In genomic region chr17:81045115-81045514, GRCm38 (mm10) we compare ENCODE assay signal across 19 mouse cellular contexts. TPM values are rescaled to one million over a fixed set of nuclear protein-coding genes. Genes with fewer than 3 reads are reported as not detected.
DNase-seq lines count a peak whose midpoint lies in the region; ATAC-seq lines count a peak whose summit lies in the region.
"Had no signal": no experiment of that assay in that cellular context is flagged by ENCODE, and none has a peak within 500 bp of the region (broad histone marks: within the 10 kb centered on the region; RNA-seq: fewer than 3 reads in every experiment).

No protein-coding gene starts in this region.

- H3K27me3 ChIP-seq in midbrain, embryonic 13.5 days, result no peaks in the 10 kb centered on the region
- H3K27me3 ChIP-seq in hindbrain, embryonic 13.5 days, result no peaks in the 10 kb centered on the region
- H3K27me3 ChIP-seq: CH12.LX; embryonic facial prominence, embryonic 12.5 days; embryonic facial prominence, embryonic 15.5 days; hindbrain, embryonic 12.5 days had no signal

- H3K9ac ChIP-seq in midbrain, embryonic 13.5 days (replicated peaks), result no peak overlapping the region
- H3K9ac ChIP-seq in hindbrain, embryonic 13.5 days, result no peak overlapping the region
- H3K9ac ChIP-seq: embryonic facial prominence, embryonic 12.5 days; embryonic facial prominence, embryonic 15.5 days; forebrain, postnatal 0 days; hindbrain, embryonic 12.5 days had no signal

- no peaks in the 10 kb centered on the region for H3K9me3 ChIP-seq in midbrain, embryonic 13.5 days
- H3K9me3 ChIP-seq in hindbrain, embryonic 13.5 days, result no peaks in the 10 kb centered on the region
- H3K9me3 ChIP-seq: embryonic facial prominence, embryonic 12.5 days; embryonic facial prominence, embryonic 15.5 days; G1E; hindbrain, embryonic 12.5 days had no signal

- no peak overlapping the region for H3K4me3 ChIP-seq in midbrain, embryonic 13.5 days (replicated peaks)
- no peak overlapping the region for H3K4me3 ChIP-seq in hindbrain, embryonic 13.5 days
- H3K4me3 ChIP-seq: embryonic facial prominence, embryonic 12.5 days; embryonic facial prominence, embryonic 15.5 days; gastrocnemius, adult 2 months; hindbrain, embryonic 12.5 days had no signal

- DNase-seq in CD4-positive helper T cell, adult 2 months (ENCODE audit: low read depth, low spot score), result peak; percentile 34
- peak; percentile 40 for DNase-seq in induced T-regulatory cell, adult 2 months (ENCODE audit: low read depth)
- DNase-seq in testis, postnatal 14 days (ENCODE audit: low spot score), result no peak
- DNase-seq: adrenal gland, adult 8-10 months; forebrain, postnatal 0 days; gastrocnemius, postnatal 14 days; heart, adult 11 months had no signal

- peak; percentile 76 for ATAC-seq in CD4-positive, CD25-positive, alpha-beta regulatory T cell, adult 4 months
- ATAC-seq in midbrain, embryonic 13.5 days, result no peak
- ATAC-seq in hindbrain, embryonic 13.5 days (ENCODE audit: low FRiP score), result no peak
- ATAC-seq: hindbrain, embryonic 16.5 days; intestine, postnatal 0 days had no signal

- no peak overlapping the region for H3K27ac ChIP-seq in midbrain, embryonic 13.5 days
- no peak overlapping the region for H3K27ac ChIP-seq in hindbrain, embryonic 13.5 days
- H3K27ac ChIP-seq: embryonic facial prominence, embryonic 12.5 days; embryonic facial prominence, embryonic 15.5 days; gastrocnemius, adult 2 months; hindbrain, embryonic 12.5 days had no signal

- H3K36me3 ChIP-seq in midbrain, embryonic 13.5 days, result peaks cover 17% of the 10 kb centered on the region
- peaks cover 23% of the 10 kb centered on the region for H3K36me3 ChIP-seq in hindbrain, embryonic 13.5 days

- 96% methylated on average over 6 of the region's 6 CpGs for WGBS in midbrain, embryonic 13.5 days
- 96% methylated on average over 6 of the region's 6 CpGs for WGBS in hindbrain, embryonic 13.5 days

- no peak overlapping the region for H3K4me2 ChIP-seq in midbrain, embryonic 13.5 days (replicated peaks)
- no peak overlapping the region for H3K4me2 ChIP-seq in hindbrain, embryonic 13.5 days
- H3K4me2 ChIP-seq: embryonic facial prominence, embryonic 12.5 days; embryonic facial prominence, embryonic 15.5 days; heart, embryonic 11.5 days; hindbrain, embryonic 12.5 days had no signal

- no peaks in the 10 kb centered on the region for H3K4me1 ChIP-seq in midbrain, embryonic 13.5 days (replicated peaks)
- H3K4me1 ChIP-seq in hindbrain, embryonic 13.5 days (replicated peaks), result no peaks in the 10 kb centered on the region
- H3K4me1 ChIP-seq: embryonic facial prominence, embryonic 15.5 days had no signal

RNA-seq across cellular contexts. Expression of gene Thumpd2, which starts 19.8 kb away (rescaled TPM):
- polyA plus RNA-seq in CD4-positive, CD25-positive, alpha-beta regulatory T cell, adult 4 months (2017; shearing (Covaris generic)), result 10 to 100 TPM; 16.2 to 18.8 TPM
- polyA plus RNA-seq in midbrain, embryonic 13.5 days (2015; fragmentation: Nextera tagmentation; extraction: Ambion mirVana), result 8.7 TPM in 2 replicates
- 9.3 and 9.7 TPM in 2 replicates for polyA plus RNA-seq in hindbrain, embryonic 13.5 days (2015; fragmentation: Nextera tagmentation; extraction: Ambion mirVana)
